Mouse (Mus musculus): ENCODE data around the gene Cckar.

GRCm38 (mm10) chr5:53672352-53672751 is 35.2 kb downstream of the Cckar start:
- TF ChIP-seq CTCF (IDR thresholded peaks at IDR 0.05; ENCODE audit: low read depth) (peak; percentile 85), EP300 (IDR thresholded peaks at IDR 0.05; ENCODE audit: low read depth) (no peak)

All from heart, postnatal 0 days (tissue).